Mouse (Mus musculus) brain, embryonic 18.5 days (tissue): ENCODE results near the gene Cnot1.

Experiments used
- DNase-seq: peaks from one replicate; pipeline ENCODE4 v3.0.0-alpha.2; 2012; ENCODE audit warnings: low read depth, low spot score

The Cnot1 gene

GRCm38 (mm10) chr8:95741732-95742131, 65.5 kb downstream of the Cnot1 start:
- DNase-seq, result no peak

GRCm38 (mm10) chr8:95738596-95738995, 68.7 kb downstream of the Cnot1 start:
- no peak for DNase-seq

- DNase-seq, result no peak
These were observed 79.6 kb downstream of the Cnot1 start for GRCm38 (mm10) chr8:95727625-95728024.

DNA sequence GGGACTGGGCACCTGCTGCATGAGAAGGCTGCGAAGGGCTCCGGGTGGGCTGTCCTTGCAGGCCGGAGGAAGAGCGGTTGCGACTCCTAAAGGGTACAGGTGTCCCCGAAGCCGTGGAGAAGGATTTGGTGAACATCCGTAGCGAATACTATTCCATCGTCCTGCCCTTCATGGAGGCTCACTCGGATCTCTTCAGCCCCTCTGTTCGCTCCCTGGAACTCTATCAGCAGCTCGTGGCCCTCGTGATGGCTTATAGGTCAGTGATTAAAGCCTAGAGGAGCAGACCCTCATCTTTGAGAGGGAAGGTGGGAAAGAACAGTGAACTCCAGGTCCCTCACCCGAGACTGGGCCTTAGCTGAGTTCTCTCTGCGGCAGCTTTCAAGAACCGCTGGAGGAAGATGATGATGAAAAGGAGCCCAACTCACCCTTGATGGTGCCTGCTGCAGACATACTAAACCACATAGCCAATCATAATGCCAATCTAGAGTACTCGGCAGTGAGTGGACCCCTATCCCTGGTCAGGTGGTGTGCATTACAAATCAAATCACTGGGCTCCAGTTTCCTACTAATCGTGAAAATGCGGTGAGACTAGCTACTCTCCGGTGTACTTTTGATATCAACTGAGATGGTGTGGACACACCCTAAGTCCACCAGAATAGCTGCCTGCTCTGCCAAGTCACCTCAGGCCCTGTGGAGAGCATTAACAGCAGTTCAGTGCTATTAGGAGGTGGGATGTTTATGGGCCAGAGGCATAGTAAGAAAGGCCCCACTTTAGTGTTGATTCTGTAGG, 90.5 kb downstream of the Cnot1 start:
- DNase-seq, result no peak

DNA sequence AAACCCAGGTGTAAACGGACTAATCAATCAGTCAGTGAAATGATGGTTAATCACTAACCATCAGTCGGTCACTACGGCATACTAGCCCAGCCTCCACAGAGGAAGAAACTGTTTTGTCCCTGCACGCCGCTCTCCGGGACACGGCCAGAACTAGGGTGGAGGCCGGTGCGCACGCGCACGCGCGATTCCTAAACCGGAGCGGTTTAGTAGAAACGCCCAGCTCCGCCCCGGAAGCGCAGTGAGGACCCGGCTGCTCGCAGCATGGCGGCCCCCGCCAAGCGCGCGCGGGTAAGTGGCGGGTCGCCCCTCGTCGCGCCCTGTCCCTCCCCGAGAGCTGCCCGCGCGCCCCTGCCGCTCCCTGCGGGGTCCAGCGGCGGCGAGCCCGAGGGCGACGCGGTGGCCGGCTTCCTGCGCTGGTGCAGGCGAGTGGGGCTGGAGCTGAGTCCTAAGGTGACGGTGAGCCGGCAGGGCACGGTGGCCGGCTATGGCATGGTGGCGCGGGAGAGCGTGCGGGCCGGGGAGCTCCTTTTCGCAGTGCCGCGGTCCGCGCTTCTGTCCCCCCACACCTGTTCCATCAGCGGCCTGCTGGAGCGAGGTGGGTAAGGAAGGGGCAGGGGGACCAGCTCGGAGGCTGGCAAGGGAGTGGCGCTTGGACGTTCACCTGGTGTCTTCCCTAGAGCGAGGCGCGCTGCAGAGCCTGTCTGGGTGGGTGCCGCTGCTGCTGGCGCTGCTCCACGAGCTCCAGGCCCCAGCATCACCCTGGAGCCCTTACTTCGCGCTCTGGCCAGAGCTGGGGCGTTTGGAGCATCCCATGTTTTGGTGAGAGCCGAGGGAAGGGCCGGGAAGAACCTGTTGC, 91.4 kb downstream of the Cnot1 start, which contains the start of gene Setd6:
Gene Setd6, plus strand, starts transcription at position 206 of the 856 bp plus-strand sequence.
- DNase-seq, result no peak

- no peak for DNase-seq
These were observed 92.3 kb downstream of the Cnot1 start for GRCm38 (mm10) chr8:95714837-95715413.

GRCm38 (mm10) chr8:95714367-95714766, 92.9 kb downstream of the Cnot1 start:
- no peak for DNase-seq

GRCm38 (mm10) chr8:95713100-95714010, 93.9 kb downstream of the Cnot1 start:
- no peak for DNase-seq

DNA sequence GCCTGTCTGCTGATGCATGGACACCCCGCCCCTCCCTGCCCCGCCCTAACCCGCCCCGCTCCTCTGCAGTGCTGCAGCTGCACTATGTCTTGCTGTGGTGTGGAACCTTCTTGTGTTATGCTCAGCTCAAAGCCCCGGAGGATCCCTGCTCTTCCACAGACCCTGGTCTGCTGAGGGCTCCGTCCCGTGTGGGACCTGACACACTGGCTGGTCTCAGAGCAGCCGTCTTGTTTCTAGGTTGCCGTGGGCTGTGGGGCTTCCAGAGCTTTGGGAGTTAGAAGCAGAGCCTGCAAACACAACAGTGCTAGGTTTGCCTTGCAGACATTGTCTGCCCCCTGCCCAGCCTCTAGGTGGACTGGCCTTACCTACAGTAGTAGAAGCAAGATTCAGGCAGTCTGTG, 94.9 kb downstream of the Cnot1 start:
- DNase-seq, result no peak

- DNase-seq, result no peak
These were observed 96.2 kb downstream of the Cnot1 start for GRCm38 (mm10) chr8:95711029-95711428.

GRCm38 (mm10) chr8:95709579-95709978, 97.7 kb downstream of the Cnot1 start:
- DNase-seq, result no peak

DNA sequence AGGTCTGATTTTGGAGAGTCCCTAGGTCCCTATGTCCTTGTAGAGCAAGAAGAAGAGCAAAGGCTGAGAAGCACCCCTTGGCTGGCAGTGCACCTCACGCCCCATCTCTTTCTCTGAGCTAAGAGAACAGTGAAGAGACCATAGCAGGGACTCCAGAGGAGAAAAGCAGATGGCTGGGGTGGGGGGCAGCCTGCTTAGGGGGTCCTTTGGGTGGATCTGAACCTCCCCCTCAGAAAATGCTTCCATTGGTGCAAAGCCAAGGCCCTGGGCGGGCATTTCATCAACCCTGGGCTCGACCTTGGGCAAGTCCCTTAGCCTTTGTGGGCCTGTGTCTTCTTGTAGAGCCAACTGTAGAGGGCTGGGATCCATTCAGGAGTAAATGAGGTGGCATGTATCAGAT, 102.7 kb downstream of the Cnot1 start:
- DNase-seq, result no peak

- peak; percentile 74 for DNase-seq
These were observed 103.6 kb downstream of the Cnot1 start for GRCm38 (mm10) chr8:95703461-95704260.

- DNase-seq, result peak; percentile 93
These were observed 104.5 kb downstream of the Cnot1 start for GRCm38 (mm10) chr8:95702480-95703446.

DNA sequence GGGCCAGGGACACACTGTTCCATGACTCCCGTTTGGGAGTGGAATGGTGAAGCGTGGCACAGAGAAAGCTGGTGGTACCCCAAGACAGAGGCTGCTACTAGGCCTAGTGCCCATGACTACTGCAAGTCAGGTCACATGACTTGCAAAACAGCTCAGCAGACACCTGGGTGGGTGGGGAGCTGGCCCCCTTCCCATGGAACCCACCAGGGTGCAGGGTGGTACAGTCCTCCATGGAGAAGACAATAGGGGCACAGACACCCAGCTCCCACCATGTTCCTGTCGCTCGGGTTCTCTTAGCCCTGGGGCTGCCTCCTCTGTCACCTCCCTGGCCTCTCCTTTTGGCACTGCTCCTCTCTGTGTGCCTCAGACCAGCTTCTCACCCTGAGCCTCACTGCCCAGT, 105.5 kb downstream of the Cnot1 start:
- DNase-seq, result no peak

- DNase-seq, result peak; percentile 71
These were observed 107.0 kb downstream of the Cnot1 start for GRCm38 (mm10) chr8:95700282-95700681.

DNA sequence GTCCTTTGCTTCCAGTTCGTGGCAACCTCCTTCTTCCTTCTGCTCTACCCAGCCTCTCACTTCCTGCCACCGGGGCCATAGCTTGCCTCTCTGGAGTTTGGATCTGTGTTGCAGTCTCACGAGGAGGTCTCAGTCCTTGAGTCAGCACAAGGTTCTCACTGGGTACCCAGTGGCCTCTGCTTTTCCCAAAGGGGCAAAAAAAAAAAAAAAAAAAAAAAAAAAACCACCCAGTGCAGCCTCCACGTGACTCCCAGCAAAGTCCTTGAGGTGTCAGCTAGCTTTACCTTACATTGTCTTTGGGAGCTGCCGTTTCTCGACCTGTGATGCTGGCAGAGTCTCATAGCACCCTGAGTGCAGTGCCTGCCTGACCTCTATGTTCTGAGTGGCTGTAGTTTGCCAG, 109.1 kb downstream of the Cnot1 start:
- DNase-seq, result no peak

GRCm38 (mm10) chr8:95697128-95697527, 110.1 kb downstream of the Cnot1 start:
- DNase-seq, result no peak

GRCm38 (mm10) chr8:95696661-95697060, 110.6 kb downstream of the Cnot1 start:
- DNase-seq, result no peak
